Mouse (Mus musculus): ENCODE measurements around the gene Ep400.

Gene Ep400

GRCm38 (mm10) chr5:110770448-110771158 is at the start of gene Ep400:
Gene Ep400, minus strand, starts transcription at chr5:110770717.
- Histone ChIP-seq H3K4me1 (replicated peaks; ENCODE audit: low read depth, low read length) (peaks cover 71% of the 10 kb centered on the region), H3K9me3 (ENCODE audit: low read length) (no peaks in the 10 kb centered on the region), H3K36me3 (ENCODE audit: insufficient read depth, low read length) (peaks cover 48% of the 10 kb centered on the region), H3K4me3 (replicated peaks; ENCODE audit: low read length) (peak within 1 kb of the TSS; percentile 97), H3K27me3 (ENCODE audit: insufficient read depth, low read length) (no peaks in the 10 kb centered on the region)
- peak; percentile 44 for TF ChIP-seq CTCF (conservative IDR thresholded peaks at IDR 0.05; ENCODE audit: low read length)
- TF ChIP-seq POU5F1 (IDR thresholded peaks at IDR 0.05; ENCODE audit: borderline replicate concordance, low read length) = no peak

GRCm38 (mm10) chr5:110809667-110810325 is 39.3 kb upstream of the Ep400 start, which contains the start of gene Ulk1:
Gene Ulk1, minus strand, starts transcription at chr5:110810097.
- Histone ChIP-seq H3K4me3 (replicated peaks; ENCODE audit: low read length) (peak within 1 kb of the TSS; percentile 92), H3K36me3 (ENCODE audit: insufficient read depth, low read length) (peaks cover 34% of the 10 kb centered on the region), H3K9me3 (ENCODE audit: low read length) (no peaks in the 10 kb centered on the region), H3K27me3 (ENCODE audit: insufficient read depth, low read length) (no peaks in the 10 kb centered on the region), H3K4me1 (replicated peaks; ENCODE audit: low read depth, low read length) (peaks cover 66% of the 10 kb centered on the region)
- TF ChIP-seq NANOG (IDR thresholded peaks at IDR 0.05; ENCODE audit: borderline replicate concordance, low read length) (no peak), POU5F1 (IDR thresholded peaks at IDR 0.05; ENCODE audit: borderline replicate concordance, low read length) (no peak), CTCF (conservative IDR thresholded peaks at IDR 0.05; ENCODE audit: low read length) (no peak)

GRCm38 (mm10) chr5:110808821-110809666 is 38.5 kb upstream of the Ep400 start:
- Histone ChIP-seq H3K9me3 (ENCODE audit: low read length) (no peaks in the 10 kb centered on the region), H3K27me3 (ENCODE audit: insufficient read depth, low read length) (no peaks in the 10 kb centered on the region), H3K4me3 (replicated peaks; ENCODE audit: low read length) (peak overlapping the region; percentile 92), H3K36me3 (ENCODE audit: insufficient read depth, low read length) (peaks cover 39% of the 10 kb centered on the region), H3K4me1 (replicated peaks; ENCODE audit: low read depth, low read length) (peaks cover 66% of the 10 kb centered on the region)
- TF ChIP-seq NANOG (IDR thresholded peaks at IDR 0.05; ENCODE audit: borderline replicate concordance, low read length) = peak; percentile 94
- no peak for TF ChIP-seq CTCF (conservative IDR thresholded peaks at IDR 0.05; ENCODE audit: low read length)
- no peak for TF ChIP-seq POU5F1 (IDR thresholded peaks at IDR 0.05; ENCODE audit: borderline replicate concordance, low read length)

GRCm38 (mm10) chr5:110808061-110808631 is 37.6 kb upstream of the Ep400 start:
- Histone ChIP-seq H3K4me3 (replicated peaks; ENCODE audit: low read length) (peak overlapping the region; percentile 92), H3K27me3 (ENCODE audit: insufficient read depth, low read length) (no peaks in the 10 kb centered on the region), H3K36me3 (ENCODE audit: insufficient read depth, low read length) (peaks cover 43% of the 10 kb centered on the region), H3K4me1 (replicated peaks; ENCODE audit: low read depth, low read length) (peaks cover 71% of the 10 kb centered on the region), H3K9me3 (ENCODE audit: low read length) (no peaks in the 10 kb centered on the region)
- TF ChIP-seq POU5F1 (IDR thresholded peaks at IDR 0.05; ENCODE audit: borderline replicate concordance, low read length) (no peak), NANOG (IDR thresholded peaks at IDR 0.05; ENCODE audit: borderline replicate concordance, low read length) (no peak), CTCF (conservative IDR thresholded peaks at IDR 0.05; ENCODE audit: low read length) (no peak)

- Histone ChIP-seq H3K9me3 (ENCODE audit: low read length) (no peaks in the 10 kb centered on the region), H3K27me3 (ENCODE audit: insufficient read depth, low read length) (no peaks in the 10 kb centered on the region), H3K36me3 (ENCODE audit: insufficient read depth, low read length) (peaks cover 50% of the 10 kb centered on the region), H3K4me1 (replicated peaks; ENCODE audit: low read depth, low read length) (peaks cover 73% of the 10 kb centered on the region), H3K4me3 (replicated peaks; ENCODE audit: low read length) (peak overlapping the region; percentile 92)
- TF ChIP-seq NANOG (IDR thresholded peaks at IDR 0.05; ENCODE audit: borderline replicate concordance, low read length) (no peak), POU5F1 (IDR thresholded peaks at IDR 0.05; ENCODE audit: borderline replicate concordance, low read length) (no peak)
These were observed 36.9 kb upstream of the Ep400 start for GRCm38 (mm10) chr5:110807453-110807852.

- Histone ChIP-seq H3K4me1 (replicated peaks; ENCODE audit: low read depth, low read length) (peaks cover 76% of the 10 kb centered on the region), H3K4me3 (replicated peaks; ENCODE audit: low read length) (peak overlapping the region; percentile 92), H3K27me3 (ENCODE audit: insufficient read depth, low read length) (no peaks in the 10 kb centered on the region), H3K36me3 (ENCODE audit: insufficient read depth, low read length) (peaks cover 58% of the 10 kb centered on the region), H3K9me3 (ENCODE audit: low read length) (no peaks in the 10 kb centered on the region)
- TF ChIP-seq CTCF (conservative IDR thresholded peaks at IDR 0.05; ENCODE audit: low read length) = no peak
- peak; percentile 2; the same call in 1 of the 2 replicates for TF ChIP-seq NANOG (IDR thresholded peaks at IDR 0.05; ENCODE audit: borderline replicate concordance, low read length)
These were observed 36.2 kb upstream of the Ep400 start for GRCm38 (mm10) chr5:110806676-110807075.

GRCm38 (mm10) chr5:110806154-110806553 is 35.6 kb upstream of the Ep400 start:
- TF ChIP-seq NANOG (IDR thresholded peaks at IDR 0.05; ENCODE audit: borderline replicate concordance, low read length) = no peak
- no peak for TF ChIP-seq POU5F1 (IDR thresholded peaks at IDR 0.05; ENCODE audit: borderline replicate concordance, low read length)
- no peak for TF ChIP-seq CTCF (conservative IDR thresholded peaks at IDR 0.05; ENCODE audit: low read length)
- Histone ChIP-seq H3K4me1 (replicated peaks; ENCODE audit: low read depth, low read length) (peaks cover 78% of the 10 kb centered on the region), H3K9me3 (ENCODE audit: low read length) (no peaks in the 10 kb centered on the region)

More at GRCm38 (mm10) chr5:110806154-110806553, 35.6 kb upstream of the Ep400 start:
- Histone ChIP-seq H3K27me3 (ENCODE audit: insufficient read depth, low read length) (no peaks in the 10 kb centered on the region), H3K36me3 (ENCODE audit: insufficient read depth, low read length) (peaks cover 63% of the 10 kb centered on the region), H3K4me3 (replicated peaks; ENCODE audit: low read length) (peak overlapping the region; percentile 92)

Measured in E14TG2a.4 (cell line).